Comparison of ENCODE assay signal across 8 mouse cellular contexts in genomic region chr1:55053596-55053995, GRCm38 (mm10). TPM values are rescaled to one million over a fixed set of nuclear protein-coding genes. Genes with fewer than 3 reads are reported as not detected.
A peak's percentile ranks its signal among the peaks of the same experiment; 100 is the strongest.
DNase-seq lines count a peak whose midpoint lies in the region; ATAC-seq and TF ChIP-seq lines count a peak whose summit lies in the region.

No protein-coding gene starts in this region.

- no peak overlapping the region for H3K9ac ChIP-seq in kidney, embryonic 16.5 days (replicated peaks; ENCODE audit: low read length)
- peak overlapping the region; percentile 65; the same call in 1 of the 2 replicates for H3K9ac ChIP-seq in hindbrain, postnatal 0 days (replicated peaks; ENCODE audit: low read length)
- H3K9ac ChIP-seq in midbrain, postnatal 0 days (replicated peaks; ENCODE audit: low read length, poor library complexity, severe bottlenecking) = peak overlapping the region; percentile 74; the same call in 1 of the 2 replicates

- DNase-seq in kidney, postnatal 36 days = no peak
- no peak for DNase-seq in embryonic facial prominence, embryonic 10.5 days (ENCODE audit: low spot score)
- no peak for DNase-seq in hindbrain, postnatal 0 days (ENCODE audit: low spot score)
- DNase-seq in midbrain, postnatal 0 days (ENCODE audit: low spot score) = no peak
- DNase-seq in cerebellum, postnatal 14 days = no peak
- DNase-seq in gastrocnemius, postnatal 25 days = no peak
- DNase-seq in cerebellum, adult 9-11 months = no peak

- peak overlapping the region; percentile 63 for H3K4me2 ChIP-seq in kidney, embryonic 16.5 days (replicated peaks; ENCODE audit: low read depth, low read length)
- peak overlapping the region; percentile 76 for H3K4me2 ChIP-seq in hindbrain, postnatal 0 days (ENCODE audit: low read depth, low read length)
- peak overlapping the region; percentile 66 for H3K4me2 ChIP-seq in midbrain, postnatal 0 days (ENCODE audit: low read depth, low read length, poor library complexity, severe bottlenecking)

- no peak for TF ChIP-seq CTCF in hindbrain, postnatal 0 days (IDR thresholded peaks at IDR 0.05; ENCODE audit: low read depth)
- TF ChIP-seq CTCF in midbrain, postnatal 0 days (IDR thresholded peaks at IDR 0.05) = no peak

- H3K27me3 ChIP-seq in kidney, embryonic 16.5 days (ENCODE audit: insufficient read depth, low read length) = no peaks in the 10 kb centered on the region
- peaks cover 6% of the 10 kb centered on the region; the same call in 1 of the 2 replicates for H3K27me3 ChIP-seq in embryonic facial prominence, embryonic 10.5 days (replicated peaks; ENCODE audit: low read depth, poor library complexity, severe bottlenecking)
- no peaks in the 10 kb centered on the region for H3K27me3 ChIP-seq in hindbrain, postnatal 0 days (ENCODE audit: insufficient read depth, low read length)
- H3K27me3 ChIP-seq in midbrain, postnatal 0 days (ENCODE audit: insufficient read depth, low read length) = no peaks in the 10 kb centered on the region

- H3K27ac ChIP-seq in kidney, embryonic 16.5 days (ENCODE audit: low read length) = no peak overlapping the region
- H3K27ac ChIP-seq in embryonic facial prominence, embryonic 10.5 days (replicated peaks) = no peak overlapping the region
- H3K27ac ChIP-seq in hindbrain, postnatal 0 days = no peak overlapping the region
- no peak overlapping the region for H3K27ac ChIP-seq in midbrain, postnatal 0 days (ENCODE audit: low read depth, low read length)

- no peak for ATAC-seq in kidney, embryonic 16.5 days (ENCODE audit: low FRiP score, low TSS enrichment)
- no peak for ATAC-seq in hindbrain, postnatal 0 days
- no peak for ATAC-seq in midbrain, postnatal 0 days (ENCODE audit: low FRiP score)

- no peaks in the 10 kb centered on the region for H3K9me3 ChIP-seq in kidney, embryonic 16.5 days (ENCODE audit: low read length)
- H3K9me3 ChIP-seq in embryonic facial prominence, embryonic 10.5 days = no peaks in the 10 kb centered on the region
- no peaks in the 10 kb centered on the region for H3K9me3 ChIP-seq in hindbrain, postnatal 0 days (ENCODE audit: low read length)
- H3K9me3 ChIP-seq in midbrain, postnatal 0 days (ENCODE audit: low read length) = no peaks in the 10 kb centered on the region

- 77% methylated on average over 4 of the region's 4 CpGs for WGBS in kidney, embryonic 16.5 days
- WGBS in embryonic facial prominence, embryonic 10.5 days = 72% methylated on average over 4 of the region's 4 CpGs
- 73% methylated on average over 4 of the region's 4 CpGs for WGBS in hindbrain, postnatal 0 days
- 75% methylated on average over 4 of the region's 4 CpGs for WGBS in midbrain, postnatal 0 days

- peaks cover 10% of the 10 kb centered on the region for H3K4me1 ChIP-seq in kidney, embryonic 16.5 days (ENCODE audit: insufficient read depth, low read length)
- peaks cover 13% of the 10 kb centered on the region for H3K4me1 ChIP-seq in embryonic facial prominence, embryonic 10.5 days
- peaks cover 6% of the 10 kb centered on the region for H3K4me1 ChIP-seq in hindbrain, postnatal 0 days (ENCODE audit: insufficient read depth, low read length)
- H3K4me1 ChIP-seq in midbrain, postnatal 0 days (ENCODE audit: insufficient read depth, low read length) = no peaks in the 10 kb centered on the region

- H3K4me3 ChIP-seq in kidney, embryonic 16.5 days (ENCODE audit: low read length) = peak overlapping the region; percentile 79
- H3K4me3 ChIP-seq in embryonic facial prominence, embryonic 10.5 days = peak overlapping the region; percentile 90
- H3K4me3 ChIP-seq in hindbrain, postnatal 0 days (ENCODE audit: low read length) = peak overlapping the region; percentile 83
- peak overlapping the region; percentile 85 for H3K4me3 ChIP-seq in midbrain, postnatal 0 days (ENCODE audit: low read depth, low read length)

- no peaks in the 10 kb centered on the region for H3K36me3 ChIP-seq in kidney, embryonic 16.5 days (ENCODE audit: insufficient read depth, low read length)
- peaks cover 18% of the 10 kb centered on the region for H3K36me3 ChIP-seq in embryonic facial prominence, embryonic 10.5 days (replicated peaks)
- H3K36me3 ChIP-seq in hindbrain, postnatal 0 days (ENCODE audit: insufficient read depth, low read length) = no peaks in the 10 kb centered on the region
- no peaks in the 10 kb centered on the region for H3K36me3 ChIP-seq in midbrain, postnatal 0 days (ENCODE audit: insufficient read depth, low read length)

RNA-seq across cellular contexts. Expression of gene Coq10b, which starts 1.0 kb away (rescaled TPM):
- 15.3 and 16.5 TPM in 2 replicates for polyA plus RNA-seq in kidney, embryonic 16.5 days (2015; fragmentation: Nextera tagmentation; extraction: Ambion mirVana)
- 21.7 and 22.0 TPM in 2 replicates for polyA plus RNA-seq in embryonic facial prominence, embryonic 10.5 days (2016; fragmentation: Nextera tagmentation; extraction: Ambion mirVana)
- total RNA-seq in hindbrain, postnatal 0 days (2014; rRNA removed) = 12.3 and 15.1 TPM in 2 replicates
- polyA plus RNA-seq in hindbrain, postnatal 0 days (2015; fragmentation: Nextera tagmentation; extraction: Ambion mirVana) = 23.3 and 23.7 TPM in 2 replicates
- 19.7 and 25.3 TPM in 2 replicates for total RNA-seq in midbrain, postnatal 0 days (2014; rRNA removed)
- polyA plus RNA-seq in midbrain, postnatal 0 days (2015; fragmentation: Nextera tagmentation; extraction: Ambion mirVana) = 25.9 and 26.5 TPM in 2 replicates
- 10 to 100 TPM in 1 of 2 experiments, 1 to 10 TPM in 1; 7.7 to 22.8 TPM for total RNA-seq in gastrocnemius, postnatal 25 days (2021)

RNA-seq across cellular contexts. Expression of gene Sf3b1, which starts 26.3 kb away (rescaled TPM):
- 284 and 299 TPM in 2 replicates for polyA plus RNA-seq in kidney, embryonic 16.5 days (2015; fragmentation: Nextera tagmentation; extraction: Ambion mirVana)
- polyA plus RNA-seq in embryonic facial prominence, embryonic 10.5 days (2016; fragmentation: Nextera tagmentation; extraction: Ambion mirVana) = 281 and 287 TPM in 2 replicates
- 141 and 306 TPM in 2 replicates for total RNA-seq in hindbrain, postnatal 0 days (2014; rRNA removed)
- 261 and 279 TPM in 2 replicates for polyA plus RNA-seq in hindbrain, postnatal 0 days (2015; fragmentation: Nextera tagmentation; extraction: Ambion mirVana)
- total RNA-seq in midbrain, postnatal 0 days (2014; rRNA removed) = 171 and 262 TPM in 2 replicates
- 250 and 282 TPM in 2 replicates for polyA plus RNA-seq in midbrain, postnatal 0 days (2015; fragmentation: Nextera tagmentation; extraction: Ambion mirVana)
- 10 to 100 TPM; 36.4 to 49.3 TPM for total RNA-seq in gastrocnemius, postnatal 25 days (2021)

RNA-seq across cellular contexts. Expression of gene Hspe1, which starts 34.3 kb away (rescaled TPM):
- 404 and 411 TPM in 2 replicates for polyA plus RNA-seq in kidney, embryonic 16.5 days (2015; fragmentation: Nextera tagmentation; extraction: Ambion mirVana)
- polyA plus RNA-seq in embryonic facial prominence, embryonic 10.5 days (2016; fragmentation: Nextera tagmentation; extraction: Ambion mirVana) = 672 and 707 TPM in 2 replicates
- 64.3 and 65.2 TPM in 2 replicates for total RNA-seq in hindbrain, postnatal 0 days (2014; rRNA removed)
- polyA plus RNA-seq in hindbrain, postnatal 0 days (2015; fragmentation: Nextera tagmentation; extraction: Ambion mirVana) = 284 and 309 TPM in 2 replicates
- 85.5 and 103 TPM in 2 replicates for total RNA-seq in midbrain, postnatal 0 days (2014; rRNA removed)
- polyA plus RNA-seq in midbrain, postnatal 0 days (2015; fragmentation: Nextera tagmentation; extraction: Ambion mirVana) = 249 and 263 TPM in 2 replicates
- total RNA-seq in gastrocnemius, postnatal 25 days (2021) = 10 to 100 TPM; 83.7 to 88.8 TPM

RNA-seq across cellular contexts. Expression of gene Hspd1, which starts 34.4 kb away (rescaled TPM):
- 480 and 498 TPM in 2 replicates for polyA plus RNA-seq in kidney, embryonic 16.5 days (2015; fragmentation: Nextera tagmentation; extraction: Ambion mirVana)
- polyA plus RNA-seq in embryonic facial prominence, embryonic 10.5 days (2016; fragmentation: Nextera tagmentation; extraction: Ambion mirVana) = 604 and 644 TPM in 2 replicates
- 61.6 and 71.8 TPM in 2 replicates for total RNA-seq in hindbrain, postnatal 0 days (2014; rRNA removed)
- 248 and 253 TPM in 2 replicates for polyA plus RNA-seq in hindbrain, postnatal 0 days (2015; fragmentation: Nextera tagmentation; extraction: Ambion mirVana)
- 92.5 and 105 TPM in 2 replicates for total RNA-seq in midbrain, postnatal 0 days (2014; rRNA removed)
- polyA plus RNA-seq in midbrain, postnatal 0 days (2015; fragmentation: Nextera tagmentation; extraction: Ambion mirVana) = 211 and 217 TPM in 2 replicates
- 100 to 1,000 TPM; 162 to 179 TPM for total RNA-seq in gastrocnemius, postnatal 25 days (2021)
